Mouse (Mus musculus) liver, postnatal 0 days (tissue): ENCODE results near the gene Epb41l2. TPM values are rescaled to one million over a fixed set of nuclear protein-coding genes. Genes with fewer than 3 reads are reported as not detected.
A peak's percentile ranks its signal among the peaks of the same experiment; 100 is the strongest.

Source experiments
- ATAC-seq: fragments of 200-750 bp; cut with Nextera tagmentation; 2 replicates; pipeline ENCODE4 v1.8.0; 2017; ENCODE audit warnings: mild to moderate bottlenecking, moderate library complexity
- DNase-seq: peaks from one replicate; pipeline ENCODE4 v3.0.0-alpha.2; 2016
- H3K27ac ChIP-seq: fragments of 300-500 bp; sonication (generic); 2 replicates; pipeline ENCODE4 v1.5.1; 2014; ENCODE audit warnings: antibody characterized with exemption, moderate library complexity, mild to moderate bottlenecking, low read depth
- H3K27me3 ChIP-seq: fragments of 300-500 bp; sonication (generic); 2 replicates; pipeline ENCODE4 v1.6.1; 2014; ENCODE audit warnings: low read length, control low read depth, mixed read lengths; ENCODE audit not compliant: insufficient read depth
- H3K36me3 ChIP-seq: fragments of 300-500 bp; sonication (generic); replicated peaks from 2 replicates; pipeline ENCODE4 v1.6.1; 2014; ENCODE audit warnings: mild to moderate bottlenecking, control low read depth, low read length, moderate library complexity, mixed read lengths; ENCODE audit not compliant: insufficient read depth
- H3K4me1 ChIP-seq: fragments of 300-500 bp; sonication (generic); 2 replicates; pipeline ENCODE4 v1.6.1; 2014; ENCODE audit warnings: antibody characterized with exemption, mild to moderate bottlenecking, control low read depth; ENCODE audit not compliant: insufficient read depth
- H3K4me2 ChIP-seq: fragments of 300-500 bp; sonication (generic); 2 replicates; pipeline ENCODE4 v1.6.1; 2014; ENCODE audit warnings: low read depth, mild to moderate bottlenecking, low read length, moderate library complexity, mixed read lengths
- H3K4me3 ChIP-seq: fragments of 300-500 bp; sonication (generic); 2 replicates; pipeline ENCODE4 v1.5.1; 2014; ENCODE audit warnings: low read depth, low read length
- H3K9ac ChIP-seq: fragments of 300-500 bp; sonication (generic); replicated peaks from 2 replicates; pipeline ENCODE4 v1.6.1; 2014; ENCODE audit warnings: mild to moderate bottlenecking, moderate library complexity
- H3K9me3 ChIP-seq: fragments of 300-500 bp; sonication (generic); 2 replicates; pipeline ENCODE4 v1.6.1; 2016; ENCODE audit warnings: mild to moderate bottlenecking, control low read depth, low read length, mixed read lengths
- CTCF ChIP-seq: sonication (generic); IDR thresholded peaks from 2 replicates; pipeline ENCODE4 v1.5.1; 2016; ENCODE audit warnings: antibody characterized with exemption, low read depth
- EP300 ChIP-seq: IDR thresholded peaks from 2 replicates; pipeline ENCODE4 v1.6.1; 2016; ENCODE audit warnings: antibody characterized with exemption, low read depth, mild to moderate bottlenecking
- WGBS: fragments of 180-500 bp; shearing (Covaris S2); extraction: QIAGEN DNeasy Blood & Tissue Kit; methylation state at CpG from one replicate; pipeline ENCODE4 v1.1.7; 2014; ENCODE audit not compliant: insufficient replicate concordance; 5-methylcytosine and 5-hydroxymethylcytosine counted together
- polyA plus RNA-seq: library from polyadenylated mRNA; unstranded; fragments of >200 nt; fragmentation: Nextera tagmentation; extraction: Ambion mirVana; gene quantifications from 2 replicates; pipeline ENCODE4 v1.2.1, GENCODE M21; 2015

The Epb41l2 gene
- polyA plus RNA-seq = 6.3 and 7.8 TPM in 2 replicates

DNA sequence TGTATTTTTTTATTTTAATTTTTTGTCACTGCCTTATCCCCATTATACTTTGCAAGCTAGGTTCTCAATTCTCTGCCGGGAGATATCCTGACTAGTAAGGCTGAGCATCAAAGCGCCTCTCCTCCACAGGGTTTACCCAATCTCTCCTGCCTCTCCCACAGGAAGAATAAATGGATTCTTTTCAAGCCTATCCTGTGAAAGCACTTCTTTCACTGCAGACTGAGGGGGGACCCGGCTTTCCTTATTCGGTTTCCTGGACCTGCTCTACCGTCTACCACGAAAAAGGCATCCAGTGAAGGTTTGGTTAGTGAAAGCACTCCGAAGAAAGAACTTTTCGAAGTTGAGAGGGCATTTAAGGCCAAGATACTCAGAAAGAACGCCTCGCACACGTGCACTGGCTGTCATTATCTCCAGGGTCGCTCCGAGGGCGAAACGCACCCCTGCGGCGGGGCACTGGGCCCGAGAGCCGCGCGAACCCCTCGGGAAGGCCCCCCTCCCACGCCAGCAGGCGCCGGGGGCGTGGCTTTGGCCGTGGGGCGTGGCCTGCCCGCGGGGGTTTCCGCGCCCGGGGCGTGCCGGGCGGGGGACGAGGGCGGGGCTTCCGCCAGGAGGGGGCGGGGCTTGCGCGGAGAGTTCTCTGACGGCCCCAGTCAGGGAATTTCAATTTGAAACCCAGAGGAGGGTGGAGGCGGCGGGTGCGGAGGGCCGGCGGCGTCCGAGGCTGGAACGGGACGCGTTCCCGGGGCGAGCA, at the start of gene Epb41l2:
Gene Epb41l2 (plus strand): TSS at position 591 of the 751 bp plus-strand sequence.
- DNase-seq (peak; percentile 94), ATAC-seq (peak; percentile 98)
- H3K9me3 ChIP-seq = no peaks in the 10 kb centered on the region
- peak within 1 kb of the TSS; percentile 83 for H3K9ac ChIP-seq
- 2% methylated on average over 50 of the region's 55 CpGs for WGBS
- no peaks in the 10 kb centered on the region for H3K36me3 ChIP-seq
- H3K4me2 ChIP-seq = peak within 1 kb of the TSS; percentile 95
- H3K27me3 ChIP-seq = no peaks in the 10 kb centered on the region
- TF ChIP-seq EP300 (no peak), CTCF (no peak)
- peak within 1 kb of the TSS; percentile 91 for H3K4me3 ChIP-seq
- peaks cover 9% of the 10 kb centered on the region; the same call in 1 of the 2 replicates for H3K4me1 ChIP-seq
- H3K27ac ChIP-seq = peak within 1 kb of the TSS; percentile 76

GRCm38 (mm10) chr10:25309996-25310395, 49.6 kb upstream of the Epb41l2 start:
- Histone ChIP-seq H3K4me3 (no peak overlapping the region), H3K9me3 (no peaks in the 10 kb centered on the region), H3K36me3 (no peaks in the 10 kb centered on the region), H3K9ac (no peak overlapping the region), H3K27me3 (no peaks in the 10 kb centered on the region), H3K27ac (no peak overlapping the region), H3K4me2 (no peak overlapping the region), H3K4me1 (peaks cover 2% of the 10 kb centered on the region; the same call in 1 of the 2 replicates)
- WGBS = 90% methylated on average over 5 of the region's 5 CpGs
- TF ChIP-seq CTCF (no peak), EP300 (no peak)
- DNase-seq (no peak), ATAC-seq (no peak)

- WGBS = 74% methylated on average over 4 of the region's 4 CpGs
- Histone ChIP-seq H3K9me3 (no peaks in the 10 kb centered on the region), H3K27me3 (no peaks in the 10 kb centered on the region), H3K27ac (no peak overlapping the region), H3K9ac (no peak overlapping the region), H3K4me3 (no peak overlapping the region), H3K36me3 (no peaks in the 10 kb centered on the region), H3K4me1 (peaks cover 2% of the 10 kb centered on the region; the same call in 1 of the 2 replicates), H3K4me2 (no peak overlapping the region)
- no peak for ATAC-seq
- no peak for DNase-seq
- TF ChIP-seq EP300 (no peak), CTCF (no peak)
Observed at GRCm38 (mm10) chr10:25310736-25311135, 48.9 kb upstream of the Epb41l2 start.

GRCm38 (mm10) chr10:25311554-25312212, 47.9 kb upstream of the Epb41l2 start:
- Histone ChIP-seq H3K4me2 (no peak overlapping the region), H3K36me3 (no peaks in the 10 kb centered on the region), H3K4me1 (peaks cover 2% of the 10 kb centered on the region; the same call in 1 of the 2 replicates), H3K9me3 (no peaks in the 10 kb centered on the region), H3K27me3 (no peaks in the 10 kb centered on the region), H3K9ac (no peak overlapping the region), H3K27ac (no peak overlapping the region), H3K4me3 (no peak overlapping the region)
- 38% methylated on average over 9 of the region's 9 CpGs for WGBS
- no peak for ATAC-seq
- DNase-seq = no peak
- TF ChIP-seq EP300 (no peak), CTCF (no peak)

GRCm38 (mm10) chr10:25313856-25314584, 45.6 kb upstream of the Epb41l2 start:
- Histone ChIP-seq H3K4me2 (no peak overlapping the region), H3K27ac (no peak overlapping the region), H3K36me3 (no peaks in the 10 kb centered on the region), H3K9ac (no peak overlapping the region), H3K4me1 (peaks cover 14% of the 10 kb centered on the region), H3K4me3 (no peak overlapping the region), H3K9me3 (no peaks in the 10 kb centered on the region), H3K27me3 (no peaks in the 10 kb centered on the region)
- ATAC-seq (no peak), DNase-seq (no peak)
- TF ChIP-seq EP300 = no peak
- no peak for TF ChIP-seq CTCF
- WGBS = 43% methylated on average over 17 of the region's 17 CpGs

DNA sequence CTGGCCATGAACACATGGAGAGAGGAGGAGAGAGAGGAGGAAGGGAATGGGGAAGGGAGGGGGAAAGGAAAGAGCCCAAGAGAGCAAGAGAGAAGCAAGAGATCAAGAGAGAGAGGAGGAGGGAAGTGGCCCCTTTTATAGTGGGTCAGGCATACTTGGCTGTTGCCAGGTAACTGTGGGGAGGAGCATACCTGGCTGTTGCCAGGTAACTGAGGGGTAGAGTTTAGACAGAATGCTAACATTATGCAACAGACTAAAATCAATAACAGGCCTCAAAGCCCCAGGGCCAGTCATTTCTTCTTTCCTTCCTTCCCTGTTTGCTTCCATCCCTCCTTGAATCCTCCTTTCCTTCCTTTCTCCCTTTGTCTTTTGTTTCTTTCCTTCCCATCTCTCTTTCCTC, 41.9 kb upstream of the Epb41l2 start:
- Histone ChIP-seq H3K4me2 (no peak overlapping the region), H3K27me3 (no peaks in the 10 kb centered on the region), H3K36me3 (no peaks in the 10 kb centered on the region), H3K27ac (0 out of 2 replicates have a peak overlapping the region, but pooled peaks have one; percentile 48), H3K4me3 (no peak overlapping the region), H3K9ac (no peak overlapping the region), H3K4me1 (peaks cover 12% of the 10 kb centered on the region), H3K9me3 (no peaks in the 10 kb centered on the region)
- peak; percentile 78 for ATAC-seq
- TF ChIP-seq CTCF (no peak), EP300 (no peak)
- DNase-seq = no peak
